Mouse (Mus musculus) heart, postnatal 36 days (tissue): ENCODE data around the gene Prmt8. TPM values are rescaled to one million over a fixed set of nuclear protein-coding genes. Genes with fewer than 3 reads are reported as not detected.

ENCODE experiments used
- DNase-seq, 2 experiments: peaks; one replicate each; pipeline ENCODE4 v3.0.0; 2021 to 2022
- intact Hi-C: fragments of 180-260 bp; cut with DNase I; formaldehyde crosslinking; loops from one replicate; pipeline ENCODE4 v1.15.1; 2025
- total RNA-seq, 2 experiments: library from RNA; stranded (reverse); gene quantifications; 2 replicates each; pipeline ENCODE4 v1.2.3; 2021

Gene Prmt8
- total RNA-seq, 2 experiments from 2014 or later: not detected

- intact Hi-C loops: no loop called here
- DNase-seq: no peak
Observed at GRCm38 (mm10) chr6:127740711-127741110, 28.6 kb downstream of the Prmt8 start.

- no peak for DNase-seq
- intact Hi-C loops: no loop called here
Observed at GRCm38 (mm10) chr6:127739921-127740320, 29.4 kb downstream of the Prmt8 start.

GRCm38 (mm10) chr6:127735130-127735981, 33.9 kb downstream of the Prmt8 start:
- DNase-seq: no peak
- intact Hi-C loops: no loop called here

- intact Hi-C loops: no loop called here
- DNase-seq: no peak
Observed at GRCm38 (mm10) chr6:127723126-127723525, 46.1 kb downstream of the Prmt8 start.

- intact Hi-C loops: no loop called here
- DNase-seq: no peak
Observed at GRCm38 (mm10) chr6:127719875-127720274, 49.4 kb downstream of the Prmt8 start.

- no peak for DNase-seq
- intact Hi-C loops: no loop called here
Observed at GRCm38 (mm10) chr6:127717239-127718137, 51.8 kb downstream of the Prmt8 start.

- no peak for DNase-seq
- intact Hi-C loops: no loop called here
Observed at GRCm38 (mm10) chr6:127715428-127715827, 53.8 kb downstream of the Prmt8 start.

GRCm38 (mm10) chr6:127714906-127715305, 54.4 kb downstream of the Prmt8 start:
- no peak for DNase-seq
- intact Hi-C loops: no loop called here

GRCm38 (mm10) chr6:127708218-127708628, 61.0 kb downstream of the Prmt8 start:
- no peak for DNase-seq
- intact Hi-C loops: no loop called here

GRCm38 (mm10) chr6:127701036-127701783, 68.1 kb downstream of the Prmt8 start:
- DNase-seq: no peak
- intact Hi-C loops: no loop called here

GRCm38 (mm10) chr6:127693681-127694080, 75.6 kb downstream of the Prmt8 start:
- no peak for DNase-seq
- intact Hi-C loops: no loop called here

GRCm38 (mm10) chr6:127692298-127692697, 77.0 kb downstream of the Prmt8 start:
- DNase-seq: no peak
- intact Hi-C loops: no loop called here

GRCm38 (mm10) chr6:127687181-127687860, 82.0 kb downstream of the Prmt8 start:
- intact Hi-C loops: no loop called here

GRCm38 (mm10) chr6:127684981-127685380, 84.3 kb downstream of the Prmt8 start:
- intact Hi-C loops: no loop called here
- no peak for DNase-seq

More at GRCm38 (mm10) chr6:127687181-127687860, 82.0 kb downstream of the Prmt8 start:
- DNase-seq: no peak

GRCm38 (mm10) chr6:127683561-127683960, 85.7 kb downstream of the Prmt8 start:
- intact Hi-C loops: no loop called here
- no peak for DNase-seq

- no peak for DNase-seq
- intact Hi-C loops: no loop called here
Observed at GRCm38 (mm10) chr6:127680784-127681183, 88.5 kb downstream of the Prmt8 start.

- no peak for DNase-seq
- intact Hi-C loops: no loop called here
Observed at GRCm38 (mm10) chr6:127678998-127679397, 90.3 kb downstream of the Prmt8 start.

- DNase-seq: no peak
- intact Hi-C loops: no loop called here
Observed at GRCm38 (mm10) chr6:127678320-127678719, 91.0 kb downstream of the Prmt8 start.

GRCm38 (mm10) chr6:127676866-127677265, 92.4 kb downstream of the Prmt8 start:
- no peak for DNase-seq
- intact Hi-C loops: no loop called here

- intact Hi-C loops: no loop called here
- DNase-seq: peak in 1 of 2 experiments; percentile 3
Observed at GRCm38 (mm10) chr6:127672071-127672470, 97.2 kb downstream of the Prmt8 start.
